Mouse (Mus musculus): ENCODE measurements around the gene Dock11.

Dock11 gene

GRCm38 (mm10) chrX:35950135-35950534, 61.5 kb downstream of the Dock11 start:
- no peak for DNase-seq (ENCODE audit: low read depth, low spot score)

- DNase-seq (ENCODE audit: low read depth, low spot score) = no peak
Observed at GRCm38 (mm10) chrX:35951945-35952344, 63.3 kb downstream of the Dock11 start.

GRCm38 (mm10) chrX:35952521-35953095, 64.0 kb downstream of the Dock11 start:
- no peak for DNase-seq (ENCODE audit: low read depth, low spot score)

- DNase-seq (ENCODE audit: low read depth, low spot score) = no peak
Observed at GRCm38 (mm10) chrX:35956236-35956635, 67.6 kb downstream of the Dock11 start.

- DNase-seq (ENCODE audit: low read depth, low spot score) = no peak
Observed at GRCm38 (mm10) chrX:35963087-35963486, 74.5 kb downstream of the Dock11 start.

GRCm38 (mm10) chrX:35969276-35969675, 80.6 kb downstream of the Dock11 start:
- no peak for DNase-seq (ENCODE audit: low read depth, low spot score)

- DNase-seq (ENCODE audit: low read depth, low spot score) = no peak
Observed at GRCm38 (mm10) chrX:35976657-35977056, 88.0 kb downstream of the Dock11 start.

- DNase-seq (ENCODE audit: low read depth, low spot score) = no peak
Observed at GRCm38 (mm10) chrX:35987981-35988380, 99.3 kb downstream of the Dock11 start.

- no peak for DNase-seq (ENCODE audit: low read depth, low spot score)
Observed at GRCm38 (mm10) chrX:35990508-35991095, 102.0 kb downstream of the Dock11 start.

- no peak for DNase-seq (ENCODE audit: low read depth, low spot score)
Observed at GRCm38 (mm10) chrX:35994226-35994625, 105.6 kb downstream of the Dock11 start.

GRCm38 (mm10) chrX:35997004-35997403, 108.4 kb downstream of the Dock11 start:
- no peak for DNase-seq (ENCODE audit: low read depth, low spot score)

GRCm38 (mm10) chrX:35997793-35998419, 109.3 kb downstream of the Dock11 start:
- DNase-seq (ENCODE audit: low read depth, low spot score) = no peak

GRCm38 (mm10) chrX:36025651-36026050, 137.0 kb downstream of the Dock11 start:
- no peak for DNase-seq (ENCODE audit: low read depth, low spot score)

- DNase-seq (ENCODE audit: low read depth, low spot score) = no peak
Observed at GRCm38 (mm10) chrX:36031113-36031512, 142.5 kb downstream of the Dock11 start.

- DNase-seq (ENCODE audit: low read depth, low spot score) = no peak
Observed at GRCm38 (mm10) chrX:36034045-36034444, 145.4 kb downstream of the Dock11 start.

GRCm38 (mm10) chrX:36045731-36046130, 157.1 kb downstream of the Dock11 start:
- no peak for DNase-seq (ENCODE audit: low read depth, low spot score)

GRCm38 (mm10) chrX:36047451-36047850, 158.8 kb downstream of the Dock11 start:
- no peak for DNase-seq (ENCODE audit: low read depth, low spot score)

- no peak for DNase-seq (ENCODE audit: low read depth, low spot score)
Observed at GRCm38 (mm10) chrX:36050312-36050711, 161.7 kb downstream of the Dock11 start.

- no peak for DNase-seq (ENCODE audit: low read depth, low spot score)
Observed at GRCm38 (mm10) chrX:36073997-36074396, 185.4 kb downstream of the Dock11 start.

GRCm38 (mm10) chrX:36077164-36077563, 188.5 kb downstream of the Dock11 start:
- DNase-seq (ENCODE audit: low read depth, low spot score) = no peak

GRCm38 (mm10) chrX:36082917-36083316, 194.3 kb downstream of the Dock11 start:
- DNase-seq (ENCODE audit: low read depth, low spot score) = no peak

GRCm38 (mm10) chrX:36088464-36089256, 200.0 kb downstream of the Dock11 start:
- DNase-seq (ENCODE audit: low read depth, low spot score) = no peak
